Mouse (Mus musculus): ENCODE measurements at regions not wholly inside any gene's neighbourhood (a gene's known extent, or its start where the extent isn't known, plus 50 kb on each side); places are given as distances from the start of the nearest gene placed in this dataset.

DNA sequence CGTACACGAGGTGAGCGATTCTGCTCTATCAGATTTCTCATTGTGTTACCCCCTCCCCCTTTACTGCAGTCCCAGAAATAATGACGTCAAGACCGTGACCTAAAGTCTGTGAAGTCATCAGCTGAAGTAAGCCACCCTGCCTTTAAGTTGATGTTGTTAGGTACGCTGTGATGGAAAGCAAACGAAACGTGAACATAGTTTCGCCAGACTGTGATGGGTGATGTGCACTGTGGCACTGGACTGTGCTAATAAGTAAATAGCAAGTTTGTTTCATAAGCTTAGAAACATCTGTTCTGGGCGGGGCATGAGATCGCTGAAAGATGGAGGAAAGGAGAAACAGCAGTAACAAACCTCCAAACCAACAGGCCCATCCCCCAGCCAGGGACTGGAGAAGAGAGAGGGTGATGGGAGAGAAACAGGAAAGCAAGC is 64.0 kb upstream of the Rap1b start:
- DNase-seq (ENCODE audit: low spot score) (no peak), ATAC-seq (ENCODE audit: insufficient read depth, low FRiP score, low TSS enrichment) (no peak)
- no peaks in the 10 kb centered on the region for H3K27me3 ChIP-seq (ENCODE audit: control insufficient read depth, insufficient read depth, low read length)
- H3K9me3 ChIP-seq (ENCODE audit: control insufficient read depth, low read length): no peaks in the 10 kb centered on the region
- no peaks in the 10 kb centered on the region for H3K4me1 ChIP-seq (ENCODE audit: control insufficient read depth, insufficient read depth, low read length)
- no peaks in the 10 kb centered on the region for H3K36me3 ChIP-seq (ENCODE audit: control insufficient read depth, insufficient read depth, low read length)
- no peak overlapping the region for H3K27ac ChIP-seq (ENCODE audit: low read depth, low read length)
- H3K4me3 ChIP-seq (ENCODE audit: low read depth, low read length): no peak overlapping the region
- H3K9ac ChIP-seq (ENCODE audit: low read length): no peak overlapping the region
- WGBS: 72% methylated on average over 11 of the region's 11 CpGs
- no peak overlapping the region for H3K4me2 ChIP-seq (ENCODE audit: low read depth)

DNA sequence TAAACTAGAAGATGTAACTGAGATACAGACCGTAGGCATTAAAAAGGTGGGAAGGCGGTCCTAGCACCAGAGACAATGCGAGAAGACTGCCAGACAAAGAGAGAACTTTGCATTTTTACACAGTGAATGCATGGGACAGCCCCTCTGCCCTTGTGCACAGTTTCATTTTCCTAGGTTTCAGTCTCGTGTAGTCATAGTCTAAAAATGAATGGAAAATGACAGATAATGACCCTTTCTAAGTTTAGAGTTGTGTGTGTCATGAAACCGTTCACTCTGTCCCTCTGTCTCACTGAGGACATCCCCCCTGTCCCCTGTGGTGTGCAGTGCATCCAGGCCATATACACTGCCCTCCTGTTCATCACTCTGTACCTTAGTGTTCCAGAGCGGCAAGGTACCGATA is 64.6 kb upstream of the Rap1b start:
- H3K4me1 ChIP-seq (ENCODE audit: control insufficient read depth, insufficient read depth, low read length): no peaks in the 10 kb centered on the region
- H3K4me3 ChIP-seq (ENCODE audit: low read depth, low read length): no peak overlapping the region
- no peak for ATAC-seq (ENCODE audit: insufficient read depth, low FRiP score, low TSS enrichment)
- no peak overlapping the region for H3K27ac ChIP-seq (ENCODE audit: low read depth, low read length)
- DNase-seq (ENCODE audit: low spot score): no peak
- no peaks in the 10 kb centered on the region for H3K27me3 ChIP-seq (ENCODE audit: control insufficient read depth, insufficient read depth, low read length)
- H3K4me2 ChIP-seq (ENCODE audit: low read depth): no peak overlapping the region
- H3K9ac ChIP-seq (ENCODE audit: low read length): no peak overlapping the region
- no peaks in the 10 kb centered on the region for H3K36me3 ChIP-seq (ENCODE audit: control insufficient read depth, insufficient read depth, low read length)
- no peaks in the 10 kb centered on the region for H3K9me3 ChIP-seq (ENCODE audit: control insufficient read depth, low read length)
- WGBS: 90% methylated on average over 7 of the region's 7 CpGs

DNA sequence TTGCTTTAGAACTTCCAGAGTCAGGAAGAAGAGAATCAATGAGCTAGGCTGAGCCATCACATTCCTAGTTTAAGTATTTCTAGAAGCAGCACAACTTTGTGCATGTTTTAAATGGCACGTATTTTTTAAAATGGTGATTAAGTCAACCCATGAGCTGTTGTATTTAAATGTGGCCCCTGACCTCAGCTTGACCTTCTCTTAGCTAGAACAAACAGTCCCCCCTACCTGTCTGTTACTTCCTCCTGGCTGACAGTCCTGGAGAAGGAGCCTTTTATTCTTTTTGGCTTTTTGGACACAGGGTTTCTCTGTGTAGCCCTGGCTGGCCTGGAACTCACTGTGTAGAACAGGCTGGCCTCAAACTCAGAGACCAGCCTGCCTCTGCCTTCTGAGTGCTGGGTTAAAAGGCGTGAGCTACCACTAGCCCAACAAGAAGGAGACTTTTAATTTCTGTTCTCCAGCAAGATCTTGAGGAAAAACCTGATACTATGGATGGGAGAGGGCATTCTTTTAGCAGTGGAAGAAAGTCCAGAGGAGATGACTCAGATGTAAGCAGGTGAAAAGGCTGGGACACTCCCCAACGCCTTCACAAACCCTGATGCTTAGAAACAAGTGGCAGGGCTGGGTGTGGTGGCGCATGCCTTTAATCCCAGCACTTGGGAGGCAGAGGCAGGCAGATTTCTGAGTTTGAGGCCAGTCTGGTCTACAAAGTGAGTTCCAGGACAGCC is 69.3 kb upstream of the Rap1b start:
- WGBS: 92% methylated on average over 4 of the region's 4 CpGs
- Histone ChIP-seq H3K9ac (ENCODE audit: low read length) (no peak overlapping the region), H3K27me3 (ENCODE audit: control insufficient read depth, insufficient read depth, low read length) (no peaks in the 10 kb centered on the region), H3K36me3 (ENCODE audit: control insufficient read depth, insufficient read depth, low read length) (no peaks in the 10 kb centered on the region), H3K9me3 (ENCODE audit: control insufficient read depth, low read length) (no peaks in the 10 kb centered on the region), H3K4me3 (ENCODE audit: low read depth, low read length) (no peak overlapping the region), H3K4me1 (ENCODE audit: control insufficient read depth, insufficient read depth, low read length) (no peaks in the 10 kb centered on the region), H3K4me2 (ENCODE audit: low read depth) (no peak overlapping the region), H3K27ac (ENCODE audit: low read depth, low read length) (no peak overlapping the region)
- DNase-seq (ENCODE audit: low spot score) (no peak), ATAC-seq (ENCODE audit: insufficient read depth, low FRiP score, low TSS enrichment) (no peak)

DNA sequence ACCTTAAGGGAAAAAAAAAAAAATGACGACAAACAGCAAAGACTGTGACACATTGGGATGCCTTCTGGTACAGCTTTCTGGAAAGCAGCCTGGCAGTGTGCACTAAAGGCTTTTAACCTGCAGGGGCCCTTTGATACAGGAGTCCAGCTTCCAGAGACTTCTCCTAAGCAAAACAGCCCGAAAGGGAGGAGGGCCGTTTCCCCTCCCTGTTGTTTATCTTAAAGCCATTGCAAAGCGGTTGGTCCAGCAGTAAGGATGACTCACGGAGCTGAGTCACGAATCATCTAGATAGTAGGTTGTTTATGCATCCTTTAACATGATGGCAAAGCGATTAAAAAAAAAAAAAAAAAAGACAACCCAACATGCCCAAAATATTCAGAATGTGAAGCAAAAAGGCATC is 70.4 kb upstream of the Rap1b start:
- Histone ChIP-seq H3K4me1 (ENCODE audit: control insufficient read depth, insufficient read depth, low read length) (no peaks in the 10 kb centered on the region), H3K4me3 (ENCODE audit: low read depth, low read length) (no peak overlapping the region), H3K4me2 (ENCODE audit: low read depth) (no peak overlapping the region), H3K27ac (ENCODE audit: low read depth, low read length) (no peak overlapping the region), H3K9ac (ENCODE audit: low read length) (no peak overlapping the region), H3K27me3 (ENCODE audit: control insufficient read depth, insufficient read depth, low read length) (no peaks in the 10 kb centered on the region), H3K9me3 (ENCODE audit: control insufficient read depth, low read length) (no peaks in the 10 kb centered on the region), H3K36me3 (ENCODE audit: control insufficient read depth, insufficient read depth, low read length) (no peaks in the 10 kb centered on the region)
- DNase-seq (ENCODE audit: low spot score): no peak
- no peak for ATAC-seq (ENCODE audit: insufficient read depth, low FRiP score, low TSS enrichment)
- 49% methylated on average over 7 of the region's 7 CpGs for WGBS

DNA sequence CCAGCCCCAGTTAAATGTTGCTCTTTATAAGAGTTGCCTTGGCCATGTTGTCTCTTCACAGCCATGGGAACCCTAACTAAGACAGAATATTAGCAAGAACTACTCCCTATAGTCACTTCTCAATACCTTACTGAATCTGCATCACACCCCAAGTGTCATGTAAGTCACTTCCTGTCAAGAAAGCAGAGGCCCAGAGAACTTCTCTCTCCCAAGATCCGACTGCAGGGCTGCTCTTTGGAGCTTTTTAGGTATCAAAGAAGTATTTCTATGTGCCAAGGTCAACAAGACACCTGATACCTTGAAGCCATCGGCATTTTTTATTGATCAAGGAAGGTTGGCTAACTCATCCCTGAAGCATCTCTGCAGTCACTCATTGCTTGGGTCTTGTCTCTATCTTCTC is 72.0 kb upstream of the Rap1b start:
- no peaks in the 10 kb centered on the region for H3K4me1 ChIP-seq (ENCODE audit: control insufficient read depth, insufficient read depth, low read length)

DNA sequence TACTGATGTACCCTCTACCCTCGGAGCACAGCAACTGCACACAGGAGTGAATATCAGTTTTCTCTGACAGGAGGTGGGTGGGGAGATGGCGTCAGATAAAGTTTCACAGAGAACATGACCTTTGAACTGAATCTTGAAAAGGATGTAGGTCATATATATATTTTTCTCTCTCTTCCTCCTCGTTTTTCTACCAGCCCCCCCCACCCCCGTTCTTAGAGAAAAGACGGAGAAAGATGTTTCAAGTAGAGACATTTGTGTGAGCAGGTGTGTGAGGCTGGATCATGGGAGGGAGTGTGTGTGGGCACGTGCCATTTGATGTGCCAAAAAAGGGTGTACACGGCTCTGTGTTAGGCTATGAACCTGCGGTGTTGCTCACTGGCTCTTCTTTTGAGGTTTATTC is 72.8 kb upstream of the Rap1b start:
- no peak for ATAC-seq (ENCODE audit: insufficient read depth, low FRiP score, low TSS enrichment)
- H3K27ac ChIP-seq (ENCODE audit: low read depth, low read length): no peak overlapping the region

More for the DNA sequence above, 72.0 kb upstream of the Rap1b start:
- no peaks in the 10 kb centered on the region for H3K27me3 ChIP-seq (ENCODE audit: control insufficient read depth, insufficient read depth, low read length)
- no peak overlapping the region for H3K4me3 ChIP-seq (ENCODE audit: low read depth, low read length)
- WGBS: 85% methylated on average over 2 of the region's 2 CpGs
- no peaks in the 10 kb centered on the region for H3K36me3 ChIP-seq (ENCODE audit: control insufficient read depth, insufficient read depth, low read length)
- no peak for ATAC-seq (ENCODE audit: insufficient read depth, low FRiP score, low TSS enrichment)
- no peaks in the 10 kb centered on the region for H3K9me3 ChIP-seq (ENCODE audit: control insufficient read depth, low read length)
- H3K4me2 ChIP-seq (ENCODE audit: low read depth): no peak overlapping the region
- no peak overlapping the region for H3K9ac ChIP-seq (ENCODE audit: low read length)
- no peak overlapping the region for H3K27ac ChIP-seq (ENCODE audit: low read depth, low read length)
- no peak for DNase-seq (ENCODE audit: low spot score)

DNA sequence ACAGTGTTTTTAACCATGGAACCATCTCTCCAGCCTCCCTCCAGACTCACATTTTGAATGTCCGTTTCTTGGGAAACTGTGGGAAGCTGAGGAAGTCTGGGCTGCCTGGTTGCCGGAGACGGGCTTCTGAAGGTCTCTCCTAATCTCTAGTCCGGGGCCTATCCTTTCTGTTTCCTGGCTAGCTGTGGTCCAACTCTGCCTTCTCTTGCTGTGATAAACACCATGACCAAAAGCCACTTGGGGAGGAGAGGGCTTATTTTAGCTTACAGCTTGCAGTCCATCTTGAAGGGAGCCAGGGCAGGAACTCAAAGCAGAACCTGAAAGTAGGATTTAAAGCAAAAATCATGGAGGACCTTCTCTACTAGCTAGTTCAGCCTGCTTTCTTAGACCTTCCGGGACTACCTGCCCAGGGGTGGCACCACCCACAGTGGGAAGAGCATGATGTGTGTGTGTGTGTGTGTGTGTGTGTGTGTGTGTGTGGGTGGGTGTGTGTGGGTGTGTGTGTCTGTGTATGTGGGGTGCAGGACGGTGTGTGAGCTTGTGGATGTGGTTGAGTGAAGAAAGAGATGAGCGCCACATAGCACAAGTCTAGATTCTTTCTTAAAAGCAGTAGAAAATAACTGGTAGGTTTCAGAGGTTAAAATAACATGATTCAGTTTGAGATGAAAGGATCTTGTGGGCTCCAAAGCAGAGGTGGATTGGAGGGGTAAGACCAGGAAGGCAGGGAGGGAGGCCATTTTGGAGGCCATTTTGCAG is 73.5 kb upstream of the Rap1b start:
- no peak for ATAC-seq (ENCODE audit: insufficient read depth, low FRiP score, low TSS enrichment)
- H3K4me1 ChIP-seq (ENCODE audit: control insufficient read depth, insufficient read depth, low read length): no peaks in the 10 kb centered on the region
- 93% methylated on average over 7 of the region's 7 CpGs for WGBS
- H3K4me2 ChIP-seq (ENCODE audit: low read depth): no peak overlapping the region
- no peak for DNase-seq (ENCODE audit: low spot score)
- H3K9ac ChIP-seq (ENCODE audit: low read length): no peak overlapping the region
- H3K27ac ChIP-seq (ENCODE audit: low read depth, low read length): no peak overlapping the region
- H3K36me3 ChIP-seq (ENCODE audit: control insufficient read depth, insufficient read depth, low read length): no peaks in the 10 kb centered on the region
- H3K4me3 ChIP-seq (ENCODE audit: low read depth, low read length): no peak overlapping the region
- no peaks in the 10 kb centered on the region for H3K9me3 ChIP-seq (ENCODE audit: control insufficient read depth, low read length)
- no peaks in the 10 kb centered on the region for H3K27me3 ChIP-seq (ENCODE audit: control insufficient read depth, insufficient read depth, low read length)

More for the DNA sequence above, 72.8 kb upstream of the Rap1b start:
- H3K9ac ChIP-seq (ENCODE audit: low read length): no peak overlapping the region
- no peaks in the 10 kb centered on the region for H3K9me3 ChIP-seq (ENCODE audit: control insufficient read depth, low read length)
- no peaks in the 10 kb centered on the region for H3K27me3 ChIP-seq (ENCODE audit: control insufficient read depth, insufficient read depth, low read length)
- WGBS: 82% methylated on average over 8 of the region's 8 CpGs
- H3K4me2 ChIP-seq (ENCODE audit: low read depth): no peak overlapping the region
- H3K4me3 ChIP-seq (ENCODE audit: low read depth, low read length): no peak overlapping the region
- DNase-seq (ENCODE audit: low spot score): no peak
- no peaks in the 10 kb centered on the region for H3K36me3 ChIP-seq (ENCODE audit: control insufficient read depth, insufficient read depth, low read length)
- H3K4me1 ChIP-seq (ENCODE audit: control insufficient read depth, insufficient read depth, low read length): no peaks in the 10 kb centered on the region

DNA sequence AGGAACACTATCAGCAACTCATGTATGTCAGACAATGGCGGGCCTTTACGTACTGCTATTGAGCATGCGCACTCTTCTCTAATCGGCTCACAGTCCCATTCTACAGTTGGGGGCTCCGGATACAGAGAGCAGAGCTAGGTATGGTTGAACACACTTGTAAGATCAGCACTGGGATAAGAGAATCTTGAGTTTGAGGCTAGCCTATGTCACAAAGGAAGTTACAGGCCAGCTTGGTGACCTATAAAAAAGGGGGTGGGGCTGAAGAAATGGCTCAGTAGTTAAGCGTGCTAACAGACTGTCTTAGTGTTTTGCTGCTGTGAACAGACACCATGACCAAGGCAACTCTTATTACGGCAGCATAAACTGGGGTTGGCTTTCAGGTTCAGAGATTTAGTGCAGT is 79.4 kb upstream of the Rap1b start:
- WGBS: 92% methylated on average over 7 of the region's 7 CpGs
- no peak for ATAC-seq (ENCODE audit: insufficient read depth, low FRiP score, low TSS enrichment)

More for the DNA sequence above, 79.4 kb upstream of the Rap1b start:
- H3K9ac ChIP-seq (ENCODE audit: low read length): no peak overlapping the region
- no peak overlapping the region for H3K27ac ChIP-seq (ENCODE audit: low read depth, low read length)
- no peak overlapping the region for H3K4me3 ChIP-seq (ENCODE audit: low read depth, low read length)
- H3K9me3 ChIP-seq (ENCODE audit: control insufficient read depth, low read length): no peaks in the 10 kb centered on the region
- DNase-seq (ENCODE audit: low spot score): no peak
- H3K4me1 ChIP-seq (ENCODE audit: control insufficient read depth, insufficient read depth, low read length): no peaks in the 10 kb centered on the region
- H3K27me3 ChIP-seq (ENCODE audit: control insufficient read depth, insufficient read depth, low read length): no peaks in the 10 kb centered on the region
- no peak overlapping the region for H3K4me2 ChIP-seq (ENCODE audit: low read depth)
- H3K36me3 ChIP-seq (ENCODE audit: control insufficient read depth, insufficient read depth, low read length): no peaks in the 10 kb centered on the region

All from neural tube, embryonic 11.5 days (tissue).